Mouse (Mus musculus) liver, postnatal 0 days (tissue): ENCODE measurements around the gene Rab3gap1. TPM values are rescaled to one million over a fixed set of nuclear protein-coding genes. Genes with fewer than 3 reads are reported as not detected.

Source experiments
- ATAC-seq: fragments of 200-750 bp; cut with Nextera tagmentation; 2 replicates; pipeline ENCODE4 v1.8.0; 2017; ENCODE audit warnings: mild to moderate bottlenecking, moderate library complexity
- DNase-seq: peaks from one replicate; pipeline ENCODE4 v3.0.0-alpha.2; 2016
- H3K27ac ChIP-seq: fragments of 300-500 bp; sonication (generic); 2 replicates; pipeline ENCODE4 v1.5.1; 2014; ENCODE audit warnings: antibody characterized with exemption, moderate library complexity, mild to moderate bottlenecking, low read depth
- H3K27me3 ChIP-seq: fragments of 300-500 bp; sonication (generic); 2 replicates; pipeline ENCODE4 v1.6.1; 2014; ENCODE audit warnings: low read length, control low read depth, mixed read lengths; ENCODE audit not compliant: insufficient read depth
- H3K36me3 ChIP-seq: fragments of 300-500 bp; sonication (generic); replicated peaks from 2 replicates; pipeline ENCODE4 v1.6.1; 2014; ENCODE audit warnings: mild to moderate bottlenecking, control low read depth, low read length, moderate library complexity, mixed read lengths; ENCODE audit not compliant: insufficient read depth
- H3K4me1 ChIP-seq: fragments of 300-500 bp; sonication (generic); 2 replicates; pipeline ENCODE4 v1.6.1; 2014; ENCODE audit warnings: antibody characterized with exemption, mild to moderate bottlenecking, control low read depth; ENCODE audit not compliant: insufficient read depth
- H3K4me2 ChIP-seq: fragments of 300-500 bp; sonication (generic); 2 replicates; pipeline ENCODE4 v1.6.1; 2014; ENCODE audit warnings: low read depth, mild to moderate bottlenecking, low read length, moderate library complexity, mixed read lengths
- H3K4me3 ChIP-seq: fragments of 300-500 bp; sonication (generic); 2 replicates; pipeline ENCODE4 v1.5.1; 2014; ENCODE audit warnings: low read depth, low read length
- H3K9ac ChIP-seq: fragments of 300-500 bp; sonication (generic); replicated peaks from 2 replicates; pipeline ENCODE4 v1.6.1; 2014; ENCODE audit warnings: mild to moderate bottlenecking, moderate library complexity
- H3K9me3 ChIP-seq: fragments of 300-500 bp; sonication (generic); 2 replicates; pipeline ENCODE4 v1.6.1; 2016; ENCODE audit warnings: mild to moderate bottlenecking, control low read depth, low read length, mixed read lengths
- CTCF ChIP-seq: sonication (generic); IDR thresholded peaks from 2 replicates; pipeline ENCODE4 v1.5.1; 2016; ENCODE audit warnings: antibody characterized with exemption, low read depth
- EP300 ChIP-seq: IDR thresholded peaks from 2 replicates; pipeline ENCODE4 v1.6.1; 2016; ENCODE audit warnings: antibody characterized with exemption, low read depth, mild to moderate bottlenecking
- WGBS: fragments of 180-500 bp; shearing (Covaris S2); extraction: QIAGEN DNeasy Blood & Tissue Kit; methylation state at CpG from one replicate; pipeline ENCODE4 v1.1.7; 2014; ENCODE audit not compliant: insufficient replicate concordance; 5-methylcytosine and 5-hydroxymethylcytosine counted together
- polyA plus RNA-seq: library from polyadenylated mRNA; unstranded; fragments of >200 nt; fragmentation: Nextera tagmentation; extraction: Ambion mirVana; gene quantifications from 2 replicates; pipeline ENCODE4 v1.2.1, GENCODE M21; 2015

The Rab3gap1 gene
- polyA plus RNA-seq, 1 experiment from 2014 or later: 8.9 TPM

DNA sequence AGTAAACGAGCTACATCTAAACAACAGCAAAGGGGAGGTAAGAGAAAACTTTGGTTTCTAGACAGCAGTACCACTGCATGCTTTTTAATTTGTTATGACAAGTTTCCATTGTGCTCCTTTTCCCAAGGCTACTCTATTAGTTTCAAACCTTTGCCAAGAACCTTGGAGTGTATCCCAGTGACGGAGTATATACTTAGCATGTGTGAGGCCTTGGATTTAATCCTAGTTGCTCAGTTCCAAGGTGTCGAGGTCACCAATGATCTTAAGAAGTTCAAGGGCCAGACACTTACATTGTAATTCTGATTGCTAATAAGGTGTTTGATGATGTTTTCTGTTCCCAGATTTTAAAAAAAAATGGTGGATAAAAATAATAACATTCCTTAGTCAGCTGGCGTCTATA, 44.5 kb downstream of the Rab3gap1 start:
- no peak overlapping the region for H3K27ac ChIP-seq
- peaks cover 27% of the 10 kb centered on the region for H3K36me3 ChIP-seq
- no peaks in the 10 kb centered on the region for H3K9me3 ChIP-seq
- no peak overlapping the region for H3K4me2 ChIP-seq
- no peak for ATAC-seq
- no peak overlapping the region for H3K4me3 ChIP-seq
- no peaks in the 10 kb centered on the region for H3K4me1 ChIP-seq
- 82% methylated on average over 4 of the region's 4 CpGs for WGBS
- no peak for TF ChIP-seq EP300
- no peak for TF ChIP-seq CTCF
- H3K27me3 ChIP-seq: no peaks in the 10 kb centered on the region
- no peak overlapping the region for H3K9ac ChIP-seq
- DNase-seq: no peak

DNA sequence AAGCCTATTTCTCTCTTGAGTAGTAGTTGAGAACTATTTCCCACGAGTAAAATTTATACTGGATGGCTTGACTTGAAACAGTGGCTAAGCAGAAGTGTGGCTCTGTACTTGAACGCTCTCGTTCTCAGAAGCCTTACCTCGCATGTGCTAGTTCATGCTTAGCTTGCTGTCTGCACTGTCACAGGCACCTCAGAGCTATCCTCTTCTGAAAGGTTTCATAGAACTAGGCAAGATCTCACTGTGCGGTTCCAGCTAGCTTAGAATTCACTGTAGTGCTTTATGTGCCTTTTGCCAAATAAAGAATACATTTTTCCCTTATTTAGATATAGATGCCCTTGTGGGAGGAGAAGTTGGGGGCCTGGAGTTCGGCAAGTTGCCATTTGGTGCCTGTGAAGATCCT, 46.7 kb downstream of the Rab3gap1 start:
- no peak overlapping the region for H3K4me3 ChIP-seq
- H3K27me3 ChIP-seq: no peaks in the 10 kb centered on the region
- H3K9me3 ChIP-seq: no peaks in the 10 kb centered on the region
- H3K36me3 ChIP-seq: peaks cover 36% of the 10 kb centered on the region
- no peak for TF ChIP-seq CTCF
- TF ChIP-seq EP300: no peak
- H3K4me1 ChIP-seq: no peaks in the 10 kb centered on the region
- WGBS: 82% methylated on average over 6 of the region's 6 CpGs
- H3K27ac ChIP-seq: no peak overlapping the region
- H3K9ac ChIP-seq: no peak overlapping the region
- no peak overlapping the region for H3K4me2 ChIP-seq
- ATAC-seq (no peak), DNase-seq (no peak)

DNA sequence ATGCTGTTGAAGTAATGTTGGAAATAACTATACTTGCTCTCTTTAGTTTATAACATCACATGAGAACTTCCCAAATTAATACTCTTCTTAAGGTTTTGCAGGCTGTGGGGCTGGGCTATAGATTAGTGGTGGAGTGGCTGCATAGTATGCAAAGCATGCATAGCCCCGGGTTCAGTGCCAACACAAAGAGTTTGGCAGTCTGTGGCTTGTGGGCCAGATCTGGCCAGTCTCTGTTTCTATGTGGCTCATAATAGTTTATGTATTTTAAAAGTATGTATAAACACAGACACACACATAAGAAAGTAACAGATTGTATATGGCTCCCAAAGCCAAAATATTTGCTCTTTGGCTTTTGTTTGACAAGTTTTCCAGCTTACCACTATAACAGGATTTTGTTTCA, 47.2 kb downstream of the Rab3gap1 start:
- no peak overlapping the region for H3K9ac ChIP-seq
- H3K4me1 ChIP-seq: no peaks in the 10 kb centered on the region
- 70% methylated on average over 1 of the region's 1 CpGs for WGBS
- no peaks in the 10 kb centered on the region for H3K9me3 ChIP-seq
- no peak for ATAC-seq
- no peaks in the 10 kb centered on the region for H3K27me3 ChIP-seq
- no peak overlapping the region for H3K27ac ChIP-seq
- no peak for TF ChIP-seq EP300
- no peak for TF ChIP-seq CTCF
- no peak overlapping the region for H3K4me3 ChIP-seq
- H3K4me2 ChIP-seq: no peak overlapping the region
- H3K36me3 ChIP-seq: peaks cover 34% of the 10 kb centered on the region
- no peak for DNase-seq

DNA sequence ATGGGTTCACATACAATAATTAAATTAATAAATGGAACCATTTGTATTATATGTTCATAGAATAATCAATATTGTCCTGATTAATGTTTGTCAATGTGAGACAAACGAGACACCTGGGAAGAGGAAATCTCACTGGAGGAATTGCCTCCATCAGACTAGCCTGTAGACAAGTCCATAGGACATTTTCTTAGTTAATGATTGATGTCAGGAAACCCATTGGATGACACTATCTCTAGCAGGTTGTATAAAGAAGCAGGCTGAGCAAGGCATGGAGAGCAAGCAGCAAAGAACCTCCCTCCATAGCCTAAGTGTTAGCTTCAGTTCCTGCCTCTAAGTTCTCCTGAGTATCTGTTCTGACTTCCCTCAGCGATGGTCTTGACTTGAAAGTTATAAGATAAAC, 64.8 kb downstream of the Rab3gap1 start:
- H3K9ac ChIP-seq: no peak overlapping the region
- ATAC-seq: peak; percentile 74
- no peak overlapping the region for H3K4me3 ChIP-seq
- H3K27me3 ChIP-seq: no peaks in the 10 kb centered on the region
- whole genome bisulfite sequencing: 68% methylated on average over 2 of the region's 2 CpGs
- H3K36me3 ChIP-seq: peaks cover 41% of the 10 kb centered on the region
- no peak overlapping the region for H3K27ac ChIP-seq
- H3K4me1 ChIP-seq: peaks cover 3% of the 10 kb centered on the region; the same call in 1 of the 2 replicates
- no peak for DNase-seq
- TF ChIP-seq CTCF: no peak
- TF ChIP-seq EP300: no peak
- H3K4me2 ChIP-seq: no peak overlapping the region
- H3K9me3 ChIP-seq: no peaks in the 10 kb centered on the region

DNA sequence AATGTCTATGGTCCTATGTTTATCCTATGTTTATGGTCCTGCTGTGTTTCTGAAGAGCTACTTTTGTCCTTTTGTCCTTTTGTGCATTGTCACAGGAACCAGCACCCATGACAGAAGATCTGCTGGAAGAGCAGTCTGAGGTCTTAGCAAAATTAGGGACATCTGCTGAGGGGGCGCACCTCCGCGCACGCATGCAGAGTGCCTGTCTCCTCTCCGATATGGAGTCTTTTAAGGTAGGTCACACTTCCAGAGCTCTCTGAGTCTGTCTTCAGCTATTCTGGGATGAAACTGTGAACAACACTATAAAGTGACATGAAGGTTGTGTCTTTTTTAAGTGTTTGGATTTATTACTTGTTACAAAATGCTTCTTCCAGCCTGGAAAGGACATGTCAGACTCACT, 65.7 kb downstream of the Rab3gap1 start:
- TF ChIP-seq CTCF: no peak
- no peak for TF ChIP-seq EP300
- WGBS: 95% methylated on average over 5 of the region's 5 CpGs
- Histone ChIP-seq H3K9ac (no peak overlapping the region), H3K36me3 (peaks cover 51% of the 10 kb centered on the region), H3K9me3 (peaks cover 2% of the 10 kb centered on the region), H3K4me2 (no peak overlapping the region), H3K4me1 (peaks cover 3% of the 10 kb centered on the region; the same call in 1 of the 2 replicates), H3K27ac (no peak overlapping the region), H3K27me3 (no peaks in the 10 kb centered on the region), H3K4me3 (no peak overlapping the region)
- DNase-seq: no peak
- ATAC-seq: no peak

DNA sequence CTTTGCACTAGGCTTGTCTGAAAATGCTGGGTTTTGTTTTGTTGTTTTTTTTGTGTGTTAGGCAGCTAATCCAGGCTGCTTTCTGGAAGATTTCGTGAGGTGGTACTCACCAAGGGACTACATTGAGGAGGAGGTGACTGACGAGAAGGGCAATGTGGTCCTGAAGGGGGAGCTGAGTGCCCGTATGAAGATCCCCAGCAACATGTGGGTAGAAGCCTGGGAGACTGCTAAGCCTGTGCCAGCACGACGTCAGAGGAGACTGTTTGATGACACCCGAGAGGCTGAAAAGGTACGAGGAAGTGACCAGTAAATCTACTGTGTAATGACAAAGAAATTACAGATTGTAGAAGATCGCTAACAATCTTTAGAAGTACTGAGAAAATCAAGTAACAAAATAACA, 68.7 kb downstream of the Rab3gap1 start:
- Histone ChIP-seq H3K4me3 (no peak overlapping the region), H3K27me3 (no peaks in the 10 kb centered on the region), H3K4me1 (peaks cover 3% of the 10 kb centered on the region; the same call in 1 of the 2 replicates), H3K36me3 (peaks cover 64% of the 10 kb centered on the region), H3K9me3 (peaks cover 2% of the 10 kb centered on the region), H3K4me2 (no peak overlapping the region), H3K27ac (no peak overlapping the region), H3K9ac (no peak overlapping the region)
- ATAC-seq: no peak
- no peak for TF ChIP-seq EP300
- no peak for TF ChIP-seq CTCF
- 77% methylated on average over 8 of the region's 8 CpGs for WGBS
- DNase-seq: no peak

DNA sequence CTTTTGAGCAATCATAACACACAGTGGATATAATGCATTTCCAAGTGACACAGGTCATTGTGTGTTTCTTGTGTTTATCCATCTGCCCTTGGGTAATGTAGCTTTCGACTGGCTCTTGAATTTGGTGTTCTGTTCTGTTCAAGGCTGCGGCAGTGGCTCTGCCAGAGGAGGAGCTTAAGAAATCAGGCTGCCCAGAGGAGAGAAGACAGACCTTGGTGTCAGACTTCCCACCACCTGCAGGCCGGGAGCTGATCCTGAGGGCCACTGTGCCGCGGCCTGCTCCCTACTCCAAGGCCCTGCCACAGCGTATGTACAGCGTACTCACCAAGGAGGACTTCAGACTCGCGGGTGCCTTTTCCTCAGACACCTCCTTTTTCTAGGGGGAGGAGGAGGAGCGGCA, 73.7 kb downstream of the Rab3gap1 start:
- peaks cover 2% of the 10 kb centered on the region for H3K9me3 ChIP-seq
- H3K4me1 ChIP-seq: 0 out of 2 replicates have a peak, but pooled peaks cover 4% of the 10 kb centered on the region
- H3K27me3 ChIP-seq: no peaks in the 10 kb centered on the region
- WGBS: 81% methylated on average over 9 of the region's 10 CpGs
- H3K36me3 ChIP-seq: peaks cover 54% of the 10 kb centered on the region
- no peak overlapping the region for H3K9ac ChIP-seq
- no peak overlapping the region for H3K4me3 ChIP-seq
- no peak overlapping the region for H3K4me2 ChIP-seq
- DNase-seq: no peak
- no peak for ATAC-seq
- H3K27ac ChIP-seq: no peak overlapping the region
- no peak for TF ChIP-seq CTCF
- no peak for TF ChIP-seq EP300
